Mouse (Mus musculus) ES-E14 (cell line): ENCODE measurements at regions not wholly inside any gene's neighbourhood (a gene's known extent, or its start where the extent isn't known, plus 50 kb on each side); places are given as distances from the start of the nearest gene placed in this dataset.

Experiments used
- CHD2 ChIP-seq: IDR thresholded peaks from 2 replicates; pipeline ENCODE4 v1.6.1; 2014; ENCODE audit warnings: mild to moderate bottlenecking, low read depth, low read length, inconsistent platforms
- HCFC1 ChIP-seq: IDR thresholded peaks from 2 replicates; pipeline ENCODE4 v1.6.1; 2012; ENCODE audit warnings: low read length, inconsistent platforms, borderline replicate concordance; ENCODE audit not compliant: insufficient read depth
- MAFK ChIP-seq: IDR thresholded peaks from 2 replicates; pipeline ENCODE4 v1.6.1; 2014; ENCODE audit warnings: mild to moderate bottlenecking, low read depth, low read length, inconsistent platforms; ENCODE audit not compliant: insufficient read depth
- ZC3H11A ChIP-seq: IDR thresholded peaks from 2 replicates; pipeline ENCODE4 v1.6.1; 2012; ENCODE audit warnings: low read depth, mild to moderate bottlenecking, inconsistent platforms, low read length, borderline replicate concordance
- ZNF384 ChIP-seq: IDR thresholded peaks from 2 replicates; pipeline ENCODE4 v1.6.1; 2012; ENCODE audit warnings: low read depth, low read length, inconsistent platforms

GRCm38 (mm10) chr4:114353058-114353457 lies 53.5 kb upstream of the Trabd2b start:
- TF ChIP-seq MAFK (no peak), ZC3H11A (no peak), HCFC1 (no peak), ZNF384 (no peak), CHD2 (no peak)
